Mouse (Mus musculus): ENCODE results near the gene Tsc22d1.

DNA sequence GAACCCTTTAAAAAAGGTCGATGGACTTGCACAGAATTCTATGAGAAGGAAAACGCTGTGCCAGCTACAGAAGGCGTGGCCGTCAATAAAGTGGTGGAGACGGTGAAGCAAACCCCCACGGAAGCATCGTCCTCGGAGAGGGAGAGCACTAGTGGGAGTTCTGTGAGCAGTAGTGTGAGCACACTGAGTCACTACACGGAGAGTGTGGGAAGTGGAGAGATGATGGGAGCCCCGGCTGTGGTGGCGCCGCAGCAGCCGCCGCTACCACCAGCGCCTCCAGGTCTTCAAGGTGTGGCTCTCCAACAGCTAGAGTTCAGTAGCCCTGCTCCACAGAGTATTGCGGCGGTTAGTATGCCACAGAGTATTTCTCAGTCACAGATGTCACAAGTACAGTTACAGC lies 2.6 kb downstream of the Tsc22d1 start:
- TF ChIP-seq POLR2A (IDR thresholded peaks at IDR 0.05; ENCODE audit: insufficient read length, low read depth) (no peak), MYOD1 (IDR thresholded peaks at IDR 0.05; ENCODE audit: control insufficient read depth in 1 of 3, insufficient read length in 2 of 3, low read depth in 2 of 3) (no peak), POLR2AphosphoS2 (IDR thresholded peaks at IDR 0.05; ENCODE audit: insufficient read length, low read depth) (no peak)

All from myocyte (in vitro differentiated cells).